Mouse (Mus musculus) kidney, embryonic 16.5 days (tissue): Measurements from ENCODE around the gene Rps18. TPM values are rescaled to one million over a fixed set of nuclear protein-coding genes. Genes with fewer than 3 reads are reported as not detected.
A peak's percentile ranks its signal among the peaks of the same experiment; 100 is the strongest.
"Not testable (repeated sequence)": the region's sequence is repeated elsewhere in the genome, so short reads cannot be mapped to it uniquely, and the experiment has no call there.

ENCODE experiments used
- ATAC-seq: fragments of 200-750 bp; cut with Nextera tagmentation; 2 replicates; pipeline ENCODE4 v1.8.0; 2017; ENCODE audit warnings: moderate TSS enrichment; ENCODE audit not compliant: low FRiP score, low TSS enrichment
- H3K27ac ChIP-seq: fragments of 300-500 bp; sonication (generic); 2 replicates; pipeline ENCODE4 v1.5.1; 2014; ENCODE audit warnings: low read length
- H3K27me3 ChIP-seq: fragments of 300-500 bp; sonication (generic); 2 replicates; pipeline ENCODE4 v1.6.1; 2014; ENCODE audit warnings: low read length, control low read depth, mixed read lengths; ENCODE audit not compliant: insufficient read depth
- H3K36me3 ChIP-seq: fragments of 300-500 bp; sonication (generic); 2 replicates; pipeline ENCODE4 v1.6.1; 2014; ENCODE audit warnings: low read length, control low read depth, mixed read lengths; ENCODE audit not compliant: insufficient read depth
- H3K4me1 ChIP-seq: fragments of 300-500 bp; sonication (generic); 2 replicates; pipeline ENCODE4 v1.6.1; 2014; ENCODE audit warnings: low read length, control low read depth, mixed read lengths; ENCODE audit not compliant: insufficient read depth
- H3K4me2 ChIP-seq: fragments of 300-500 bp; sonication (generic); replicated peaks from 2 replicates; pipeline ENCODE4 v1.6.1; 2014; ENCODE audit warnings: low read depth, low read length
- H3K4me3 ChIP-seq: fragments of 300-500 bp; sonication (generic); 2 replicates; pipeline ENCODE4 v1.5.1; 2014; ENCODE audit warnings: mild to moderate bottlenecking, low read length
- H3K9ac ChIP-seq: fragments of 300-500 bp; sonication (generic); replicated peaks from 2 replicates; pipeline ENCODE4 v1.6.1; 2014; ENCODE audit warnings: low read length
- H3K9me3 ChIP-seq: fragments of 300-500 bp; sonication (generic); 2 replicates; pipeline ENCODE4 v1.6.1; 2016; ENCODE audit warnings: low read length, control low read depth
- WGBS: fragments of 180-500 bp; shearing (Covaris S2); extraction: QIAGEN DNeasy Blood & Tissue Kit; methylation state at CpG from one replicate; pipeline ENCODE4 v1.1.7; 2014; 5-methylcytosine and 5-hydroxymethylcytosine counted together
- polyA plus RNA-seq: library from polyadenylated mRNA; unstranded; fragments of >200 nt; fragmentation: Nextera tagmentation; extraction: Ambion mirVana; gene quantifications from 2 replicates; pipeline ENCODE4 v1.2.1, GENCODE M21; 2015

The Rps18 gene
- polyA plus RNA-seq, 1 experiment from 2014 or later: 1,786 TPM

DNA sequence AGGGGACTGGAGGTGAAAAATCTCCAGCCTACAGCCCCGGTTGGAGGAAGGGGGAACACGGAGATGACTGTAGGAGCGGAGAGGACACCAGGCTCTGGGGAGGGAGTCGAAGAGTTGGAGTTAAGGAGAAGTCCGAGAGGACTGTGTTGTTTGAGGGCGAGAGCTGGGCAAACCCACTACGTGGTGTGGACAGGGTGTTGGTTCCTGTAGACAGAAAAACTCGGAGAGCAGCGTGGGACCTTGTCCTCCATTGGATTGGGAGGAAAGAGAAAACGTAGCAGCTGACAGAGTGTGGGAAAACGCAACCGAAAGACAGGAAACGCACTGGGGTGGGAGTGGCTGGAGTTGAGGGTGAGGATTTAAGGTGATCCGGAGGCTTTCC is 45.9 kb downstream of the Rps18 start:
- peak; percentile 2 for ATAC-seq
- H3K9ac ChIP-seq: peak overlapping the region; percentile 92
- peak overlapping the region; percentile 92 for H3K27ac ChIP-seq
- H3K4me2 ChIP-seq: peak overlapping the region; percentile 77
- 0% methylated on average over 14 of the region's 14 CpGs for WGBS
- H3K9me3 ChIP-seq: no peaks in the 10 kb centered on the region
- no peaks in the 10 kb centered on the region for H3K27me3 ChIP-seq
- peaks cover 36% of the 10 kb centered on the region for H3K4me1 ChIP-seq
- H3K36me3 ChIP-seq: peaks cover 34% of the 10 kb centered on the region
- peak overlapping the region; percentile 93 for H3K4me3 ChIP-seq

DNA sequence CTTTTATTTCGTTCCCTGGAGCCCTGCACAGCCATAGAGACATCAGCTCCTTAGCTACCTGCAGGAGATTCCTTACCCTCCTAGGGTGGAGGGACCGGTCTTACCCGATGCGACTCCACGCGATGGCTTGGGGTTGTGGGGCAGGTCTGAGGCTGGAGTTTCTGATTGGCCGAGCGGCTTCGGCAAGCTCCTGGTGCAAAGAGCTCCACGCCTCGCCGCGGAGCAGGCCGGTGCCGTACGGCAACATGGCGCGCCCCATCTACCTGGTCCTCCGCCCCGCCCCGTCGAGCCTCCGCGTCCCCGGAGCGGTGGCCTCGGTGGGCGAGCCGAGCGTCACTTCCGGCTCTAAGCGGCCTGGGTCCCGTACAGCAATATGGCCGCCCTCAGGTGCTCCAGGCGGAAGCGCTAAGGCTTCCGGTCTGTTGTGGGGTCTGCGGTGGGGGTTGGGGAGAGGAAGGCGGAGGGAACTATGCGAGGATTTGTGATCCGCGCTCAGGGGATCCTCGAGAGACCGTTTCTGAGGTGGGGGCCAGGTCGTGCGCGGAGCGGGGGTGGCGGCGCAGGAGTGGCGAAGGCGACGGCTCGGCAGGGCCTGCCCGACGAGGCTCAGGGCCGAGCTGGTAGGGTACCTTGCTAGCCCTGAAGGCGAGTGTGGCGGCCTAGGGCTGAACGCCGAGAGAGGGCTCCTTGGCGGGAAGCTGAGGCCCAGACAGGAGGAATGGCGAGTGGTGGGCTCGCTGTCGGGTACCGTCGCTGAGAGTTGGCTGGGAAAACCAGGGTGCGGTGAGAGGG is 46.5 kb downstream of the Rps18 start, which contains the start of gene Daxx:
Gene Daxx, plus strand, starts transcription at position 338 of the 792 bp plus-strand sequence.
- peaks cover 28% of the 10 kb centered on the region for H3K36me3 ChIP-seq
- peak; percentile 96 for ATAC-seq
- H3K9me3 ChIP-seq: no peaks in the 10 kb centered on the region
- H3K4me3 ChIP-seq: peak within 1 kb of the TSS; percentile 93
- peaks cover 30% of the 10 kb centered on the region for H3K4me1 ChIP-seq
- under 1% methylated on average over 68 of the region's 68 CpGs for WGBS
- H3K4me2 ChIP-seq: peak within 1 kb of the TSS; percentile 87
- peak within 1 kb of the TSS; percentile 92 for H3K27ac ChIP-seq
- H3K9ac ChIP-seq: peak within 1 kb of the TSS; percentile 92
- no peaks in the 10 kb centered on the region for H3K27me3 ChIP-seq

DNA sequence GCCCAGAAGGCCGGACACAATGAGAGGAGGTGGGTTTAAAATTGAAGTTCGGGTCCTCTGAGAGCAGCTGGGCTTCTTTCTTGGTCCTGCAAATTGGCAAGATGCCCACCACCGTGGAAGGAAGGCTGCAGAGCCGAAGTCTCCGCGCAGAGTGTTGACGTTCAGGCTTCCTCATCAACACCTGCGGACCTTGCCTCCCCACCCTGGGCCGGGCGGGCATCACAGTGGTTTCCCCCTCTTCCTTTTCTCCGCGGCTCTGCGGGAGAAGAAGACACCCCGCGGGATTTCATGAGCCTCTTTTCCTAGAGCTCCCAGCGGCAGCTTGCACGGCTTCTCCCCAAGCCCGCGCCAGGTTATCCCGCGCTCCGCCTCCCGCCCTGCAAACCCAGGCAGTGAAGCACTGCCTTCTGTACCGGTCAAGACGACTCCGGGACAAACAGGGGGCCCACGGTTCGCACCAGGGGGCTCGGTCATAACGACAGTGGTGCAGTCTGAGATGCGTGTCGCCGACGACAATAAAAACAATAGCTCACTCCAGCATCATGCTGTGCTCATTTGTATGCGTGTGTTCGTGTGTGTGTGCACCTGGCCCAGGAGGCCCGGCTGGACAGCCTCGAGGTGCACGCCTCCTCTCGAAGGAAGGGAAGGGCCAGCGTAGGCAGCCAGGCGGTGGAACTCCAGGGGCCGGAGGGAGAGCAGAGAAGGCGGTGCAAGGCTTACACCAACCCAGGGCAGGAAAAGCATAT is 47.3 kb downstream of the Rps18 start:
- Histone ChIP-seq H3K4me3 (peak overlapping the region; percentile 93), H3K4me2 (peak overlapping the region; percentile 87), H3K9ac (peak overlapping the region; percentile 77), H3K36me3 (peaks cover 20% of the 10 kb centered on the region), H3K4me1 (peaks cover 30% of the 10 kb centered on the region), H3K9me3 (no peaks in the 10 kb centered on the region), H3K27me3 (no peaks in the 10 kb centered on the region), H3K27ac (peak overlapping the region; percentile 90)
- ATAC-seq: peak; percentile 40
- WGBS: under 1% methylated on average over 44 of the region's 44 CpGs

DNA sequence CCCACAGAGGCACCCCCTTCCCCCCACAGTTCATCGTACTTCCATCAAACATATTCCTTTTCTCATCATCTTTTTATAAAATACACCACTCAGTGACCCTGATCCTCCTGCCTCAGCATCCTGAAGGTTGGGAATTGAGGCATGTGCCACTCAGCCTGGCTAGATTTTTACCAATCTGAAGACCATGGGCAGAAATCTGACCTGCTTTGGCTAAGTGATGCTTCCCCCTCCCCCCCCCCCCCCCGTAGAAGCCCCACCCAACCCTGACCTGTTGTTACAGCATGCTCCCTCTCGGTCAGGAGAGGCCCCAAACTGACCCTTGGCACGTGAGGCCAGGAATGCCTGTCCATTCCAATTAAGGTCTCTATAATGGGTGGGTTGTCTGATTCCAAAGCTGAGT is 51.0 kb downstream of the Rps18 start, which contains the start of gene Platr17:
Gene Platr17, plus strand, starts transcription at position 301 of the 400 bp plus-strand sequence.
- H3K4me3 ChIP-seq, H3K36me3 ChIP-seq, H3K4me2 ChIP-seq, H3K4me1 ChIP-seq, H3K27me3 ChIP-seq, H3K27ac ChIP-seq, H3K9ac ChIP-seq, ATAC-seq, H3K9me3 ChIP-seq: not testable (repeated sequence)
- 49% methylated on average over 3 of the region's 4 CpGs for WGBS

DNA sequence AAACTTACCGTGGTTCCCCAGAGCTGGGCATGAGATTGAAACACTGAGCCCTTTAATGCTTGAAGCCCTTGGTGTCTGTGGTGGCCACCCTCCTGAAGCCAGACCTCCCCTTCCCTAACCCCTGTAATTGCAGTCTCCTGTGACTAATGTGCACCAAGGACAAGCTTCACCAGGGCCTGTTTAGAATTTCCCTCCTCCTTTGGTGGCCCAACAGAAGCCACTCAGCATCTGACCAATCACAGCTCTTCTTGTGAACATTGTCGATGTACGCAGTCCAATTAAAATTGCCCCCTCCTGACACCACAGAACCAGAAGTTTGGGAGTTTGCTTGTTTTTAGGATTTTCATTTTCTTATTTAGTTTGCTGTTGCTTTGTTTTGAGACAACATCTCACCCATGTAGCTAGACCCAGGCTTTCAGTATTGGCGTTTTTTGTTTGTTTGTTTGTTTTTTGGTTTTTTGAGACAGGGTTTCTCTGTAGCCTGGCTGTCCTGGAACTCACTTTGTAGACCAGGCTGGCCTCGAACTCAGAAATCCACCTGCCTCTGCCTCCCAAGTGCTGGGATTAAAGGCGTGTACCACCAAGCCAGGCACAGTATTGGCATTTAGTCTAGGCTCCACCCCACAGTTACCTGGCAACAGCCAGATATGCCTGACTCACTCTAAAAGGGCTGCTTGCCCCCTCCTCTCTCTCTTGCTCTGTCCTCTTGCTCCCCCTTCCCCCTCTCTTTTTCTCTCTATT is 51.7 kb downstream of the Rps18 start:
- H3K9ac ChIP-seq: not testable (repeated sequence)
- 73% methylated on average over 6 of the region's 6 CpGs for WGBS

DNA sequence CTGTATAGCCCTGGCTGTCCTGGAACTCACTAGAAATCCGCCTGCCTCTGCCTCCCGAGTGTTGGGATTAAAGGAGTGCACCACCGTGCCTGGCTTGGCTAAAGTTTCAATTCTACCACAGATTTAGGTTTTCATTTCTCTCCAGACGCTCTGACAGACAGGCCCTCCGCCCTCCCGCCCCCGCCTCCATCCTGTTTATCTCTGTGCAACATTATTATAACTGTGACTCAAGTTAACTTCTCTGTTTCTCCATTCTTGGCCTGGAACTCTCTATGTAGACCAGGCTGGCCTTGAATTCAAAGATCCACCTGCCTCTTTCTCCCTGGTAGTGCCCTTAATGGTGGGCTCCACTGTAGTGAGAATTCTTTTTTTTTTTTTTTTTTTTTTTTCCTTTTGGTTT is 53.3 kb downstream of the Rps18 start:
- Histone ChIP-seq H3K9me3 (no peaks in the 10 kb centered on the region), H3K27me3 (no peaks in the 10 kb centered on the region), H3K36me3 (no peaks in the 10 kb centered on the region), H3K4me1 (no peaks in the 10 kb centered on the region), H3K9ac (no peak overlapping the region), H3K4me2 (no peak overlapping the region), H3K27ac (no peak overlapping the region), H3K4me3 (no peak overlapping the region)
- no peak for ATAC-seq
- 76% methylated on average over 7 of the region's 7 CpGs for WGBS

More for the DNA sequence above, 51.7 kb downstream of the Rps18 start:
- H3K27me3 ChIP-seq, H3K36me3 ChIP-seq, H3K4me2 ChIP-seq, H3K9me3 ChIP-seq, H3K27ac ChIP-seq, ATAC-seq, H3K4me3 ChIP-seq, H3K4me1 ChIP-seq: not testable (repeated sequence)

DNA sequence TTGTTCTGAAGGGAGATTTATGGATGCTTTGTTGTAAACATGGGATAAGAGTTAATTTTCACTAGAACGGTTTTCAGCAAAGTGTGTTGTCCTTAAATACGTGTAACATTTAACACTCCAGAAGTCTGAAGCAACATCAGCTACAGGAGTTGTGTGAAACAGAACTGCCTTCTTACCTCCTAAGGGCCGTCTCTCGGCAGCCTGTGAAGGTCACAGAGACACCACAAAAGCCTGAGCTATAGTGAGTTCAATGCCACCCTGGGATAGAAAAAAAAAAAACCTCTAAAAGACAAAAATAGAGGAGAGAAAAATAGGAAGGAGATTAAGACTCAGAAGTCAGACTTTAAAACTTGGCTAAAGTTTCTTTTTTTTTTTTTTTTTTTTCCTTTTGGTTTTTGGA is 53.7 kb downstream of the Rps18 start:
- H3K9me3 ChIP-seq: no peaks in the 10 kb centered on the region
- no peak overlapping the region for H3K4me2 ChIP-seq
- WGBS: 22% methylated on average over 4 of the region's 4 CpGs
- H3K27me3 ChIP-seq: no peaks in the 10 kb centered on the region
- no peak overlapping the region for H3K9ac ChIP-seq
- H3K4me3 ChIP-seq: no peak overlapping the region
- H3K27ac ChIP-seq: no peak overlapping the region
- H3K4me1 ChIP-seq: no peaks in the 10 kb centered on the region
- ATAC-seq: no peak
- no peaks in the 10 kb centered on the region for H3K36me3 ChIP-seq

Other genes with a start within 250 kb of the Rps18 start
- 58.4 and 61.9 TPM in 2 replicates for gene March2, start 237.3 kb downstream of the Rps18 start, polyA plus RNA-seq
- gene Rab11b, start 195.5 kb downstream of the Rps18 start, polyA plus RNA-seq: 245 and 303 TPM in 2 replicates
- 28.4 and 29.5 TPM in 2 replicates for gene Angptl4, start 174.2 kb downstream of the Rps18 start, polyA plus RNA-seq
- gene Kank3, start 145.5 kb downstream of the Rps18 start, polyA plus RNA-seq: 65.0 and 73.5 TPM in 2 replicates
- 796 and 818 TPM in 2 replicates for gene Rps28, start 131.4 kb downstream of the Rps18 start, polyA plus RNA-seq
- 480 and 498 TPM in 2 replicates for gene Ndufa7, start 131.4 kb downstream of the Rps18 start, polyA plus RNA-seq
- 120 and 122 TPM in 2 replicates for gene Cd320, start 112.9 kb downstream of the Rps18 start, polyA plus RNA-seq
- not detected in 2 replicates for gene Gm7029, start 82.2 kb downstream of the Rps18 start, polyA plus RNA-seq
- 9.6 and 10.5 TPM in 2 replicates for gene Kifc1, start 65.3 kb downstream of the Rps18 start, polyA plus RNA-seq
- gene Platr17, start 50.9 kb downstream of the Rps18 start, polyA plus RNA-seq: 0.22 TPM in 1 of 2 replicates, not detected in the other
- 59.9 and 60.1 TPM in 2 replicates for gene Daxx, start 46.6 kb downstream of the Rps18 start, polyA plus RNA-seq
- 36.1 and 39.2 TPM in 2 replicates for gene Tapbp, start 40.1 kb downstream of the Rps18 start, polyA plus RNA-seq
- 20.6 and 20.9 TPM in 2 replicates for gene Zbtb22, start 40.1 kb downstream of the Rps18 start, polyA plus RNA-seq
- gene Rgl2, start 26.5 kb downstream of the Rps18 start, polyA plus RNA-seq: 35.9 and 38.0 TPM in 2 replicates
- gene Pfdn6, start 15.7 kb downstream of the Rps18 start, polyA plus RNA-seq: 168 and 174 TPM in 2 replicates
- 32.7 and 37.7 TPM in 2 replicates for gene Wdr46, start 15.3 kb downstream of the Rps18 start, polyA plus RNA-seq
- gene B3galt4, start 4.5 kb downstream of the Rps18 start, polyA plus RNA-seq: 6.2 and 6.9 TPM in 2 replicates
- 51.9 and 54.7 TPM in 2 replicates for gene Vps52, start 189 bp downstream of the Rps18 start, polyA plus RNA-seq
- 31.5 and 32.7 TPM in 2 replicates for gene H2-K1, start 44.3 kb upstream of the Rps18 start, polyA plus RNA-seq
- gene Ring1, start 68.7 kb upstream of the Rps18 start, polyA plus RNA-seq: 14.7 and 18.7 TPM in 2 replicates
- 52.9 and 54.0 TPM in 2 replicates for gene H2-Ke6, start 72.1 kb upstream of the Rps18 start, polyA plus RNA-seq
- gene Slc39a7, start 75.7 kb upstream of the Rps18 start, polyA plus RNA-seq: 227 and 231 TPM in 2 replicates
- gene Rxrb, start 75.8 kb upstream of the Rps18 start, polyA plus RNA-seq: 52.7 and 56.7 TPM in 2 replicates
- gene Col11a2, start 83.4 kb upstream of the Rps18 start, polyA plus RNA-seq: 3.2 and 3.7 TPM in 2 replicates
- gene H2-Oa, start 136.3 kb upstream of the Rps18 start, polyA plus RNA-seq: 0.52 and 0.82 TPM in 2 replicates
- gene H2-DMa, start 163.5 kb upstream of the Rps18 start, polyA plus RNA-seq: 18.3 and 19.0 TPM in 2 replicates
- gene Brd2, start 166.6 kb upstream of the Rps18 start, polyA plus RNA-seq: 117 and 134 TPM in 2 replicates
- gene H2-DMb2, start 187.3 kb upstream of the Rps18 start, polyA plus RNA-seq: 24.5 and 30.3 TPM in 2 replicates
- 7.2 and 8.6 TPM in 2 replicates for gene H2-DMb1, start 197.1 kb upstream of the Rps18 start, polyA plus RNA-seq
- 4.7 and 5.5 TPM in 2 replicates for gene Tap1, start 231.6 kb upstream of the Rps18 start, polyA plus RNA-seq
- gene Psmb9, start 231.8 kb upstream of the Rps18 start, polyA plus RNA-seq: 2.0 and 2.4 TPM in 2 replicates
- gene Psmb8, start 241.7 kb upstream of the Rps18 start, polyA plus RNA-seq: 6.4 and 7.2 TPM in 2 replicates
- gene Tap2, start 247.5 kb upstream of the Rps18 start, polyA plus RNA-seq: 5.2 and 5.8 TPM in 2 replicates